Mouse (Mus musculus) liver, embryonic 14.5 days (tissue): ENCODE results near the gene Xbp1.

ENCODE experiments used
- CTCF ChIP-seq: IDR thresholded peaks from 2 replicates; pipeline ENCODE4 v1.5.1; 2016; ENCODE audit warnings: antibody characterized with exemption, low read depth, control low read depth
- EP300 ChIP-seq: IDR thresholded peaks from 2 replicates; pipeline ENCODE4 v1.6.1; 2016; ENCODE audit warnings: antibody characterized with exemption, low read depth

- TF ChIP-seq CTCF: no peak
- no peak for TF ChIP-seq EP300
Measured at GRCm38 (mm10) chr11:5530172-5530571, 9.7 kb downstream of the Xbp1 start.
